Mouse (Mus musculus) neural tube, embryonic 11.5 days (tissue): ENCODE data around the gene Pcyt1a. TPM values are rescaled to one million over a fixed set of nuclear protein-coding genes. Genes with fewer than 3 reads are reported as not detected.

ENCODE experiments used
- ATAC-seq: fragments of 200-750 bp; cut with Nextera tagmentation; 2 replicates; pipeline ENCODE4 v1.8.0; 2017; ENCODE audit warnings: moderate number of reproducible peaks, mild to moderate bottlenecking, moderate TSS enrichment, moderate library complexity; ENCODE audit not compliant: insufficient read depth, low FRiP score, low TSS enrichment
- DNase-seq: peaks from one replicate; pipeline ENCODE4 v3.0.0-alpha.2; 2015; ENCODE audit warnings: low spot score
- H3K27ac ChIP-seq: fragments of 300-500 bp; sonication (generic); 2 replicates; pipeline ENCODE4 v1.5.1; 2014; ENCODE audit warnings: low read depth, mild to moderate bottlenecking, low read length
- H3K27me3 ChIP-seq: fragments of 300-500 bp; sonication (generic); 2 replicates; pipeline ENCODE4 v1.6.1; 2014; ENCODE audit warnings: mild to moderate bottlenecking, low read length, mixed read lengths; ENCODE audit not compliant: control insufficient read depth, insufficient read depth
- H3K36me3 ChIP-seq: fragments of 300-500 bp; sonication (generic); 2 replicates; pipeline ENCODE4 v1.6.1; 2014; ENCODE audit warnings: mild to moderate bottlenecking, low read length, moderate library complexity, mixed read lengths; ENCODE audit not compliant: control insufficient read depth, insufficient read depth
- H3K4me1 ChIP-seq: fragments of 300-500 bp; sonication (generic); 2 replicates; pipeline ENCODE4 v1.6.1; 2014; ENCODE audit warnings: low read length, mixed read lengths; ENCODE audit not compliant: control insufficient read depth, insufficient read depth
- H3K4me2 ChIP-seq: fragments of 300-500 bp; sonication (generic); 2 replicates; pipeline ENCODE4 v1.6.1; 2014; ENCODE audit warnings: low read depth, mild to moderate bottlenecking, moderate library complexity
- H3K4me3 ChIP-seq: fragments of 300-500 bp; sonication (generic); 2 replicates; pipeline ENCODE4 v1.5.1; 2014; ENCODE audit warnings: low read depth, low read length
- H3K9ac ChIP-seq: fragments of 300-500 bp; sonication (generic); 2 replicates; pipeline ENCODE4 v1.6.1; 2014; ENCODE audit warnings: mild to moderate bottlenecking, low read length
- H3K9me3 ChIP-seq: fragments of 300-500 bp; sonication (generic); 2 replicates; pipeline ENCODE4 v1.6.1; 2016; ENCODE audit warnings: low read length; ENCODE audit not compliant: control insufficient read depth
- WGBS: fragments of 180-500 bp; shearing (Covaris S2); extraction: QIAGEN DNeasy Blood & Tissue Kit; methylation state at CpG from one replicate; pipeline ENCODE4 v1.1.7; 2014; 5-methylcytosine and 5-hydroxymethylcytosine counted together
- polyA plus RNA-seq: library from polyadenylated mRNA; unstranded; fragments of >200 nt; fragmentation: Nextera tagmentation; extraction: Ambion mirVana; gene quantifications from 2 replicates; pipeline ENCODE4 v1.2.1, GENCODE M21; 2014

Pcyt1a gene
- polyA plus RNA-seq, 1 experiment from 2014 or later, result 48.0 TPM

- peak within 1 kb of the TSS; percentile 66 for H3K4me3 ChIP-seq
- WGBS, result 1% methylated on average over 45 of the region's 45 CpGs
- peaks cover 2% of the 10 kb centered on the region; the same call in 1 of the 2 replicates for H3K4me1 ChIP-seq
- no peaks in the 10 kb centered on the region for H3K27me3 ChIP-seq
- no peaks in the 10 kb centered on the region for H3K36me3 ChIP-seq
- DNase-seq (peak; percentile 93), ATAC-seq (peak; percentile 96)
- peak within 1 kb of the TSS; percentile 80 for H3K9ac ChIP-seq
- peak within 1 kb of the TSS; percentile 64 for H3K4me2 ChIP-seq
- no peaks in the 10 kb centered on the region for H3K9me3 ChIP-seq
- peak within 1 kb of the TSS; percentile 85 for H3K27ac ChIP-seq
Measured at GRCm38 (mm10) chr16:32419517-32420483, 10.9 kb upstream of the Pcyt1a start, which contains the start of gene Tctex1d2. TSS of gene Tctex1d2 (plus strand) at chr16:32419702.

GRCm38 (mm10) chr16:32427506-32427905 is 3.2 kb upstream of the Pcyt1a start:
- ATAC-seq, result no peak
- 79% methylated on average over 3 of the region's 3 CpGs for WGBS
- Histone ChIP-seq H3K27ac (no peak overlapping the region), H3K4me1 (peaks cover 10% of the 10 kb centered on the region; the same call in 1 of the 2 replicates), H3K4me2 (no peak overlapping the region), H3K36me3 (no peaks in the 10 kb centered on the region), H3K9ac (no peak overlapping the region), H3K4me3 (no peak overlapping the region), H3K9me3 (no peaks in the 10 kb centered on the region), H3K27me3 (no peaks in the 10 kb centered on the region)
- no peak for DNase-seq

GRCm38 (mm10) chr16:32431047-32431591 is 398 bp downstream of the Pcyt1a start:
- ATAC-seq, result no peak; the same call in 1 of the 2 replicates

GRCm38 (mm10) chr16:32431926-32432325 is 1.2 kb downstream of the Pcyt1a start:
- H3K4me2 ChIP-seq, result peak overlapping the region; percentile 92; the same call in 1 of the 2 replicates
- ATAC-seq (no peak), DNase-seq (no peak)
- no peak overlapping the region for H3K27ac ChIP-seq
- H3K27me3 ChIP-seq, result no peaks in the 10 kb centered on the region
- peak overlapping the region; percentile 79; the same call in 1 of the 2 replicates for H3K4me3 ChIP-seq
- WGBS, result 78% methylated on average over 1 of the region's 1 CpGs
- no peaks in the 10 kb centered on the region for H3K36me3 ChIP-seq
- no peaks in the 10 kb centered on the region for H3K9me3 ChIP-seq
- H3K4me1 ChIP-seq, result peaks cover 10% of the 10 kb centered on the region; the same call in 1 of the 2 replicates
- H3K9ac ChIP-seq, result no peak overlapping the region

More at GRCm38 (mm10) chr16:32431047-32431591, 398 bp downstream of the Pcyt1a start:
- Histone ChIP-seq H3K4me2 (peak overlapping the region; percentile 92), H3K9me3 (no peaks in the 10 kb centered on the region), H3K4me3 (peak overlapping the region; percentile 79), H3K27ac (peak overlapping the region; percentile 88), H3K36me3 (no peaks in the 10 kb centered on the region), H3K27me3 (no peaks in the 10 kb centered on the region), H3K9ac (peak overlapping the region; percentile 82), H3K4me1 (peaks cover 10% of the 10 kb centered on the region; the same call in 1 of the 2 replicates)
- DNase-seq, result no peak
- WGBS, result 3% methylated on average over 28 of the region's 28 CpGs

- Histone ChIP-seq H3K4me1 (peaks cover 10% of the 10 kb centered on the region; the same call in 1 of the 2 replicates), H3K27ac (no peak overlapping the region), H3K9me3 (no peaks in the 10 kb centered on the region), H3K4me2 (no peak overlapping the region), H3K27me3 (no peaks in the 10 kb centered on the region), H3K36me3 (no peaks in the 10 kb centered on the region), H3K9ac (no peak overlapping the region), H3K4me3 (no peak overlapping the region)
- 81% methylated on average over 2 of the region's 2 CpGs for WGBS
- DNase-seq (no peak), ATAC-seq (no peak)
Measured at GRCm38 (mm10) chr16:32433138-32433537, 2.4 kb downstream of the Pcyt1a start.

- ATAC-seq (no peak), DNase-seq (no peak)
- WGBS, result 62% methylated on average over 6 of the region's 6 CpGs
- H3K4me1 ChIP-seq, result peaks cover 10% of the 10 kb centered on the region; the same call in 1 of the 2 replicates
- H3K4me2 ChIP-seq, result no peak overlapping the region
- no peaks in the 10 kb centered on the region for H3K9me3 ChIP-seq
- no peak overlapping the region for H3K4me3 ChIP-seq
- no peaks in the 10 kb centered on the region for H3K27me3 ChIP-seq
- no peak overlapping the region for H3K27ac ChIP-seq
- H3K36me3 ChIP-seq, result no peaks in the 10 kb centered on the region
- H3K9ac ChIP-seq, result no peak overlapping the region
Measured at GRCm38 (mm10) chr16:32434066-32434465, 3.3 kb downstream of the Pcyt1a start.

GRCm38 (mm10) chr16:32434691-32435090 is 4.0 kb downstream of the Pcyt1a start:
- H3K4me3 ChIP-seq, result no peak overlapping the region
- no peak for ATAC-seq

GRCm38 (mm10) chr16:32436657-32437056 is 5.9 kb downstream of the Pcyt1a start:
- Histone ChIP-seq H3K27ac (no peak overlapping the region), H3K9me3 (no peaks in the 10 kb centered on the region), H3K36me3 (no peaks in the 10 kb centered on the region), H3K4me1 (peaks cover 5% of the 10 kb centered on the region; the same call in 1 of the 2 replicates), H3K4me3 (no peak overlapping the region), H3K9ac (no peak overlapping the region), H3K27me3 (no peaks in the 10 kb centered on the region), H3K4me2 (no peak overlapping the region)
- ATAC-seq, result no peak
- WGBS, result 76% methylated on average over 1 of the region's 1 CpGs
- no peak for DNase-seq

More at GRCm38 (mm10) chr16:32434691-32435090, 4.0 kb downstream of the Pcyt1a start:
- Histone ChIP-seq H3K27me3 (no peaks in the 10 kb centered on the region), H3K9me3 (no peaks in the 10 kb centered on the region), H3K9ac (no peak overlapping the region), H3K27ac (no peak overlapping the region), H3K36me3 (no peaks in the 10 kb centered on the region), H3K4me1 (peaks cover 9% of the 10 kb centered on the region; the same call in 1 of the 2 replicates), H3K4me2 (no peak overlapping the region)
- DNase-seq, result no peak
